Mouse (Mus musculus) kidney, embryonic 16.5 days (tissue): Measurements from ENCODE around the gene Pde4b. TPM values are rescaled to one million over a fixed set of nuclear protein-coding genes. Genes with fewer than 3 reads are reported as not detected.

Experiments
- ATAC-seq: fragments of 200-750 bp; cut with Nextera tagmentation; 2 replicates; pipeline ENCODE4 v1.8.0; 2017; ENCODE audit warnings: moderate TSS enrichment; ENCODE audit not compliant: low FRiP score, low TSS enrichment
- H3K27ac ChIP-seq: fragments of 300-500 bp; sonication (generic); 2 replicates; pipeline ENCODE4 v1.5.1; 2014; ENCODE audit warnings: low read length
- H3K27me3 ChIP-seq: fragments of 300-500 bp; sonication (generic); 2 replicates; pipeline ENCODE4 v1.6.1; 2014; ENCODE audit warnings: low read length, control low read depth, mixed read lengths; ENCODE audit not compliant: insufficient read depth
- H3K36me3 ChIP-seq: fragments of 300-500 bp; sonication (generic); 2 replicates; pipeline ENCODE4 v1.6.1; 2014; ENCODE audit warnings: low read length, control low read depth, mixed read lengths; ENCODE audit not compliant: insufficient read depth
- H3K4me1 ChIP-seq: fragments of 300-500 bp; sonication (generic); 2 replicates; pipeline ENCODE4 v1.6.1; 2014; ENCODE audit warnings: low read length, control low read depth, mixed read lengths; ENCODE audit not compliant: insufficient read depth
- H3K4me2 ChIP-seq: fragments of 300-500 bp; sonication (generic); replicated peaks from 2 replicates; pipeline ENCODE4 v1.6.1; 2014; ENCODE audit warnings: low read depth, low read length
- H3K4me3 ChIP-seq: fragments of 300-500 bp; sonication (generic); 2 replicates; pipeline ENCODE4 v1.5.1; 2014; ENCODE audit warnings: mild to moderate bottlenecking, low read length
- H3K9ac ChIP-seq: fragments of 300-500 bp; sonication (generic); replicated peaks from 2 replicates; pipeline ENCODE4 v1.6.1; 2014; ENCODE audit warnings: low read length
- H3K9me3 ChIP-seq: fragments of 300-500 bp; sonication (generic); 2 replicates; pipeline ENCODE4 v1.6.1; 2016; ENCODE audit warnings: low read length, control low read depth
- WGBS: fragments of 180-500 bp; shearing (Covaris S2); extraction: QIAGEN DNeasy Blood & Tissue Kit; methylation state at CpG from one replicate; pipeline ENCODE4 v1.1.7; 2014; 5-methylcytosine and 5-hydroxymethylcytosine counted together
- polyA plus RNA-seq: library from polyadenylated mRNA; unstranded; fragments of >200 nt; fragmentation: Nextera tagmentation; extraction: Ambion mirVana; gene quantifications from 2 replicates; pipeline ENCODE4 v1.2.1, GENCODE M21; 2015

Gene Pde4b
- polyA plus RNA-seq, 1 experiment from 2014 or later = 15.5 TPM

DNA sequence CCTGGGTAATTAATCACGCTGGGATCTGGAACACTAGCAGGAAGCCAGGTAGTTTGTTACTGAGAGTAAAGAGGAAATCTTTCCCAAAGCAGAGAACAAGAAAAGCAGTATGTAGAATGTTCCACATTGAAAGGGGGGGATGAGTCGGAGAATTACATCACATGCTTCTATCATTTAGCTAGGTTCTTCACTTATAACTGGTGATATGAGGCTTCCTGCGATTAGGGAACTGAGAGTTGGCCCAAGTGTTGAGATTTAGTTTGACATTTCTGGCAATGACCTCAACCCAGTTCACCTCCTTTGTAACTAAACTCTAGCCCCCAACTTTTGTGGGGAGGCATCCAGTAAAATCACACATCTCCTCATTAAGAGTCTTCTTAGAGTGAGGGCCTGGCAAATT, 185.0 kb downstream of the Pde4b start:
- Histone ChIP-seq H3K4me1 (no peaks in the 10 kb centered on the region), H3K36me3 (no peaks in the 10 kb centered on the region), H3K9ac (no peak overlapping the region), H3K27ac (no peak overlapping the region), H3K9me3 (no peaks in the 10 kb centered on the region), H3K4me3 (no peak overlapping the region), H3K27me3 (no peaks in the 10 kb centered on the region), H3K4me2 (no peak overlapping the region)
- no peak for ATAC-seq
- WGBS = 82% methylated on average over 3 of the region's 3 CpGs

GRCm38 (mm10) chr4:102272749-102273148, 185.4 kb downstream of the Pde4b start:
- no peak overlapping the region for H3K4me2 ChIP-seq
- WGBS = 46% methylated on average over 4 of the region's 4 CpGs
- ATAC-seq = no peak

GRCm38 (mm10) chr4:102275716-102276115, 188.4 kb downstream of the Pde4b start:
- Histone ChIP-seq H3K4me3 (no peak overlapping the region), H3K4me2 (no peak overlapping the region), H3K9ac (no peak overlapping the region), H3K27me3 (no peaks in the 10 kb centered on the region), H3K36me3 (no peaks in the 10 kb centered on the region), H3K4me1 (no peaks in the 10 kb centered on the region), H3K9me3 (no peaks in the 10 kb centered on the region), H3K27ac (no peak overlapping the region)
- ATAC-seq = no peak
- 74% methylated on average over 4 of the region's 4 CpGs for WGBS

More at GRCm38 (mm10) chr4:102272749-102273148, 185.4 kb downstream of the Pde4b start:
- Histone ChIP-seq H3K9me3 (no peaks in the 10 kb centered on the region), H3K36me3 (no peaks in the 10 kb centered on the region), H3K27me3 (no peaks in the 10 kb centered on the region), H3K9ac (no peak overlapping the region), H3K4me1 (no peaks in the 10 kb centered on the region), H3K27ac (no peak overlapping the region), H3K4me3 (no peak overlapping the region)

- Histone ChIP-seq H3K4me1 (no peaks in the 10 kb centered on the region), H3K9me3 (no peaks in the 10 kb centered on the region), H3K9ac (no peak overlapping the region), H3K4me3 (no peak overlapping the region), H3K36me3 (no peaks in the 10 kb centered on the region), H3K27ac (no peak overlapping the region), H3K27me3 (no peaks in the 10 kb centered on the region), H3K4me2 (no peak overlapping the region)
- no peak for ATAC-seq
- WGBS = 73% methylated on average over 2 of the region's 2 CpGs
Observed at GRCm38 (mm10) chr4:102278958-102279357, 191.6 kb downstream of the Pde4b start.

DNA sequence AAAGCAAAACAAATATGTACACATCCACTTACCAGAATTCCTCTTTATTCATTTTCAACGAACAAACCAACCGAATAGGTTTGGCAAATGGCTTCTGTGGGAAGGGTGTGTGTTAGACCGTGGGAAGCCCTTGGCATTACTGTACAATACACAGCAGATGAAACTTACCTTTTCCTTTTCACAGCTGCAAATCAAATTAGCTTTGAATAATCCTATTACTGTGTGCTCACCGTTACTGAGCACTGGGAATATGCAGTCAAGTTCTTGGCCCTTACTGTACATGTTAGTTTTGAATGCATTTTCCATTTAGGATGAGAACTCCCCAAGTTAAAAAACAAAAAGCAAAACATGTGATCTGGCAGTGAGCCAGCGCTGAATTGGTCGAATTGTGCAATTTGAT, 199.8 kb downstream of the Pde4b start:
- no peak for ATAC-seq
- no peak overlapping the region for H3K9ac ChIP-seq
- no peaks in the 10 kb centered on the region for H3K36me3 ChIP-seq
- no peaks in the 10 kb centered on the region for H3K4me1 ChIP-seq
- WGBS = 80% methylated on average over 6 of the region's 6 CpGs
- H3K27me3 ChIP-seq = no peaks in the 10 kb centered on the region
- H3K4me3 ChIP-seq = no peak overlapping the region
- H3K4me2 ChIP-seq = no peak overlapping the region
- no peaks in the 10 kb centered on the region for H3K9me3 ChIP-seq
- no peak overlapping the region for H3K27ac ChIP-seq

- WGBS = 68% methylated on average over 6 of the region's 6 CpGs
- Histone ChIP-seq H3K4me1 (no peaks in the 10 kb centered on the region), H3K9me3 (no peaks in the 10 kb centered on the region), H3K9ac (no peak overlapping the region), H3K4me3 (no peak overlapping the region), H3K27ac (no peak overlapping the region), H3K36me3 (no peaks in the 10 kb centered on the region), H3K4me2 (no peak overlapping the region), H3K27me3 (no peaks in the 10 kb centered on the region)
- ATAC-seq = no peak
Observed at GRCm38 (mm10) chr4:102290052-102290734, 202.8 kb downstream of the Pde4b start.

- Histone ChIP-seq H3K9ac (no peak overlapping the region), H3K4me2 (no peak overlapping the region), H3K4me1 (no peaks in the 10 kb centered on the region), H3K4me3 (no peak overlapping the region), H3K27me3 (no peaks in the 10 kb centered on the region), H3K9me3 (no peaks in the 10 kb centered on the region), H3K27ac (no peak overlapping the region), H3K36me3 (no peaks in the 10 kb centered on the region)
- no peak for ATAC-seq
Observed at GRCm38 (mm10) chr4:102297558-102297957, 210.2 kb downstream of the Pde4b start.

DNA sequence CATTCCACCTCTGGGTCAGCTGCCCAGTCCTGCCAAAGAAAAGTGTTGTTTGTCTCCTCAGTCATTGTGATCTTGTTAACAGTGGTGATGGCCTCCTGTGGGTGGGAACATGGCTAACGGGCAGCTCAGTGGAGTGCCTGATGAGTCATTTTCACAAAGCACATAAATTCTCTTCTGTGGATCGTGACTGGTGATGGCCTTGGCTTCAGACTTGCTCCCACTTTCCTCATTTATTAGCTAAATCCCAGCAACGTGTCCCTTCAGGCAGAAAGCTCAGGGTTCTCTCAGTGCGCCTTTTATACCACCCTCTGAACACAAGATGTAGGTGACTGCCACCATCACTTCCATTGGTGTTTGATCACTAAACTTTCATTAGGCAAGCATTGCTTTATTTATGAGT, 215.2 kb downstream of the Pde4b start:
- 62% methylated on average over 4 of the region's 4 CpGs for WGBS
- H3K4me3 ChIP-seq = no peak overlapping the region
- no peak overlapping the region for H3K9ac ChIP-seq
- H3K27me3 ChIP-seq = no peaks in the 10 kb centered on the region
- no peak overlapping the region for H3K27ac ChIP-seq
- no peaks in the 10 kb centered on the region for H3K4me1 ChIP-seq
- H3K4me2 ChIP-seq = no peak overlapping the region
- no peak for ATAC-seq
- no peaks in the 10 kb centered on the region for H3K36me3 ChIP-seq
- H3K9me3 ChIP-seq = no peaks in the 10 kb centered on the region; the same call in 1 of the 2 replicates

DNA sequence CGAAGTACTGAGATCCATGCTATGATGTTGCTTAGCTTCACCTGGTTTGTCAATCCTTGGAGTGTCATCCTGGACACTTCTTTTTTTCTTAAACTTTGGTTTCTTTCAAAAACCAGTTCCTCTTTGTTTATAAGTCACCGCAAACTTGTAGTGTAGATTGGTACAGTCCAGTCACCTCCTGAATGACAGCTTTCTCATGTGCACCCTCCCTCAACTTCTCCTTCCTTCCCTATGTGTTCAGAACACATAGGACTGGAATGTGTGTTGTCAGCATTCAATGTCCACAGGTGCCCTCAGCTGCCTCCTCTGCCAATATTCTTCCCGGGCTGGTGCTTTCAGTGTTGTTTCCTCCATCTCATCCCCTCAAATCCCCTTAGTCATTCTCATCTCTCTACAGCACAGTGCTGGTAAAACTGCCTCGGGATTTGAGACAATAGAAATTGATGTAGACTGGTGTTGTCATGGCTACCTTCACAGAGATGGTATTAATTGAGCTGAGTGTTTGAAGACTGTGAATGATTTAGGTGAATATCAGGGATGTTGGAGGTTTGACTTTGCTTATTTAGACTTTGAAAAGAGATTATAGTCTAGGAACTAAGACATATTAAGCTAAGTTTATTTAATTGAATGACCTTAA, 220.4 kb downstream of the Pde4b start:
- WGBS = 78% methylated on average over 4 of the region's 4 CpGs
- H3K4me3 ChIP-seq = no peak overlapping the region

GRCm38 (mm10) chr4:102310630-102311029, 223.3 kb downstream of the Pde4b start:
- no peaks in the 10 kb centered on the region for H3K36me3 ChIP-seq
- no peak overlapping the region for H3K27ac ChIP-seq
- no peaks in the 10 kb centered on the region for H3K4me1 ChIP-seq
- H3K9ac ChIP-seq = no peak overlapping the region
- no peak for ATAC-seq
- no peak overlapping the region for H3K4me3 ChIP-seq
- no peaks in the 10 kb centered on the region for H3K27me3 ChIP-seq
- no peaks in the 10 kb centered on the region for H3K9me3 ChIP-seq
- H3K4me2 ChIP-seq = no peak overlapping the region

More for the DNA sequence above, 220.4 kb downstream of the Pde4b start:
- Histone ChIP-seq H3K27ac (no peak overlapping the region), H3K27me3 (no peaks in the 10 kb centered on the region), H3K9me3 (no peaks in the 10 kb centered on the region; the same call in 1 of the 2 replicates), H3K4me1 (no peaks in the 10 kb centered on the region), H3K9ac (no peak overlapping the region), H3K4me2 (no peak overlapping the region), H3K36me3 (no peaks in the 10 kb centered on the region)
- ATAC-seq = no peak
